Mouse (Mus musculus) c-Kit-positive CD71-negative TER-119-negative erythroid progenitor cells, embryonic 14.5 days (primary cell): ENCODE data around the gene Gm17416.
A peak's percentile ranks its signal among the peaks of the same experiment; 100 is the strongest.

Source experiments
- DNase-seq: peaks from one replicate; pipeline ENCODE4 v3.0.0-alpha.2; 2013; ENCODE audit warnings: low read depth

Gene Gm17416

DNA sequence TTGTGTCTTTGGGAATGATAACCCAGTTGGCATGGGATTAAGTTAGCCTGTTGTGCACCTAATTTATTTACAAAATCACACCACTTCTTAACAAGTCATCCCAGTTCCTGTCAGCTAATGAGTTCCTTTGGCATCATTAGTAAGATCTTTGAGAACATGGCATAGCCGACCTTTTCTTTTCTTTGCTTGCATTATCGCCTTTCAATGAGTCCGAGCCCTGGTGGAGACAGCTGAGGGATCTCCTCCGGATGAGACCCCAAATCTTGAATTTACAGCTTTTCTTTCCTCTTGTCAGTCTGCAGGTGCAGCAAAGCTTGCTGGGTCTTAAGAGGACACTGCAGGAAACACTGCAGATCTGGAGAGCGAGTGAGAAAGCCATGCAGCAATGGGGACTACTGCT is at the start of gene Gm17416:
Gene Gm17416, plus strand, starts transcription at position 301 of the 400 bp plus-strand sequence.
- DNase-seq, result no peak

DNA sequence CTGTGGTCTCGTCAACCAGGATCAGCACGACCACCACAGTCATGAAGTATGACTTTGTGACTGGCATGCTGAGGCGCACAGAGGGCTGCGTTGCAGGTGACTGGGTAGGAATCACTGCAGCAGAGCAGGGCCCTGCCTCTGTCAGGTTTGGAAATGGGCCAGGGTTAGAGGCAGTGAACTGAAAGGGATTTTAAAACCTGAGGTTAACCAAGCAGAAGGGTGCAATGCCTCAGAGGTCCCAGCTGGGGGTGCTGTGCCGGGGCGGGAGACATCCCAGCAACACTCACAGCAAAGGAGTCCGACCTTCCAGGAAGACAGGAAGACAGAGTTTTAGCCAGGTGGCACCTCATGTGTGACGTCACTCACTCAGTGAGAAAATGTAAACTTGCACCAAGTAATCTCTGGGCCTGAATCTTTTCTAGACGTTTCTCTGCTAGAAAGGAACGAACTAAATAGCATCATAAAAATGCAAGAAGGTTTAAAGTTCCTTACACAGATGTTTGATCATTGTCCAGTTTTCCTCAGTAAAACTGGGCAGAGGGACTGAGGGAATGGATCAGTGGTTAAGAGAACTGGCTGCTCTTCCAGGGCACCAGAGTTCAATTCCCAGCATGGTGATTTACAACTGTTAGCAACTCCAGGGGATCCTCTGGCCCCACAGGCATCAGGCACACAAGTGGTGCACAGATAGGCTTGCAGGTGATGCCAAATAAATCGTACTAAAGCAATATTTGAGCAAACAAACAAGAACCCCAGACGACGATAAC is 29.0 kb upstream of the Gm17416 start, which contains the start of gene Defb29:
Gene Defb29, minus strand, starts transcription at position 155 of the 767 bp plus-strand sequence.
- DNase-seq, result no peak

DNA sequence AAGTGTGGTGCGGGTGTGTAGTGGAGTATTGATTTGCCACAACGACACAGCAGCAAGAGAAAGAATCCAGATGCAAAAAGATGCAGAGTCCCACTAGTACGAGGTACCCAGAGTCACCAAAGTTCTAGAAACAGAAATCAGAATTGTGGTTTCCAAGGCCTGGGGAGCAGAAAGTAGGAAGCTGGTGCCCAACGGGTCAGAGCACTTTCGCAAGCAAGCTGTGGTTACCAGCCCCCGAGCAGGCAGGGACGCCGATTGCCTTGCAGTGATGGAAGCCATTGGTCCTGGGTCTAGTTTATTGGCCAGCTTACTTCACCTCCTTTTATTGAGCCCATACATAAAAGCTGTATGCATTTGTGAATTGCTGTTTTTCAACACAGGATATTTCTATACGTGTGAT is 27.2 kb upstream of the Gm17416 start:
- DNase-seq, result no peak

DNA sequence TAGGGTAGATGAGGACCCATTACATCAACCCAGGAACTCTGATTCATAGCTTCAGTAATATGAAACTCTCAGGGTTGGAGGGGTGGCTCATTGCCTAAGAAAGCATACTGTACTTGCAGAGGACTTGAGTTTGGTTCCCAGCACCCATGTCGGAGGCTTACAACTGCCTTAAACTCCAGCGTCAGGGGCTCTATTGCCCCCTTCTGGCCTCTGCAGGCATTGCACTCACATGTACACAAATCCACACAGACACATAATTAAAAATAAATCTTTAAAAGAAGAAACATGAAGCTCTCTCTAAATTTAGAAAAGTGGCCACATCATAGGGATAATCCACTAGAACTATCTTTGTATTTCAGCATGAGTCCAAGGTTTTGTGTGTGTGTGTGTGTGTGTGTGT is 26.2 kb upstream of the Gm17416 start:
- DNase-seq, result no peak

DNA sequence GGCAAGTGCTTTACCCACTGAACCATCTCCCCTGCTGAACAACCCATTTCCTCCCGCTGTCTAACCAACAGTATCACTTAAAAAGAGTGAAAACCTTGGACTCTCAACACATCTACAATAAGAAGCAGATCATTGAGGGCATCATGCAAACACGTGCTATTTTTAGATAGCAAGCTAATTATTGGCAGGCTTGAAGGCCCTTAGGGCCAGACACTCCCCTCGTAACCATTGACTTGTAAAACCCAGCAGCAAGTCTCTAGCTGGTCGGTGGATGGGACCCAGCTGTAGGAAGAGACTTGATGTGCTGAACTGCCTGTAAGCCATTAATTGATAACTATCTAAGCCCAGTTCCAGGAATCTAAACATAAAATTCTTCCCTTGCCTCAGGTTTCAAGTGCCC is 25.7 kb upstream of the Gm17416 start:
- no peak for DNase-seq

DNA sequence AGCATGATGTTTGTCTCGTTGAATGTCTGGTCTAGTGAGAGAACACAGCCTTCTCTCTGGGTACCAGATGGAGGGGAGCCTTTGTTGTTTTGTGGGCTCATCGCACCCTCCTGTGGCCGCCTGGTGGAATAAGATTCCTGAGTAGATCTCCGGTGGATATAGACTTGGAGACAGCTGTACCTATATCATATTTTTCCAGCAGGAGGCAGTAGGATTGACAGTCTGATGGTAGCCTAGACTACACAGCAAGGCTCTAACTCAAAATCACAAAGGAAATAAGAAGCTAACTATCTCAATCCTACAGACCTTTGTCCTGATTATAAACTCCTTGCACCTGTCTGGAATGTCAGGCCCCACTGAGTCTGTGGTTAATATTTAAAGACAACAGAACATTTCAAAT is 24.4 kb upstream of the Gm17416 start:
- DNase-seq, result peak; percentile 18

DNA sequence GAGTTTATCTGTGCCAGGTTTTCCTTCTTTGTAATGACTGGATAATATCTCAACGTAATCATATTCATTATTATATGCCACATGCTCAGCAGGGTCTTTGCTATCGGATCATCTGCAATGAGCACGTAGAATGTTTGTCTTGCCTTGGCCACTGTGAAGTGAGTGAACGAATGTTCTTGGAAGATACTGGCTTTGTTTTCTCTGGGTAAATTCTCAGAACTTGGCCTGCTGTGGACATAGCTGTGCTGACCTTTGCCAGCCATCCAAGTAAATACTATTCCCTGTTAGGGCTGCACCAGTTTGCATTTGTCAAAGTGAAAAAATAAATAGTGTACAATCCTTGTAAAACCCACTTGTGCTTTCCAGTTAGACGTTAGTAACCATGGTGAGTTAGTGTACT is 21.0 kb upstream of the Gm17416 start:
- DNase-seq, result no peak

DNA sequence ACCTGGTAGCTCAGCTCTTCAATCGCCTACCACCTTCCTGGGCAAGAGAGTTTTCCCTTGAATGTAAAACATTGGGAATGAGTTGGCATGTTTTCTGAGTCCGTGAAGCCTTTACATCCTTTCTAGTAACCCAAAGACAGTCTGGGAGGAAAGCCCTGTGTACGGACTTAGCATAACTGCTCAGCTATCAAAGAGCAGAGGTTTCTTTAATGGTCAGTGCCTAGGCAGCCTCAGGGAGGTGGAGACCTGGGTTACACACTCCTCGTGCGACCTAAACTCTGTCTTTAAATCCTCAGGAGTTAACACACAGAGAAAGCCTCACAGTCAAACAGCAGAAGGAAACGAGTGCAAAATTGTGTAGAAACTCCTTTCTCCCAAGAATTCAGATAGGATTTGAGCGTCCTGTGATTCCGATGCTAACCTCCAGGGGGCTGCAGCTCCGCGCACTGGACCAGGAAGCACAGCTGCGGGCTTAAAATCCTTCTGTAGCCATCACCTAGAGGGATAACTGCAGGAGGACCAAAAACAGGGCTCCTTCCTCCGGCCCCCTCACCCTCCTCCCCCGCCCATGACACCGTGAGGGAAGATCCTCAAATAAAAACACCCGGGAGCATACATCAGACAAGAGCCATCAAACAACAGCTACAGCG is 15.2 kb upstream of the Gm17416 start:
- DNase-seq, result no peak

DNA sequence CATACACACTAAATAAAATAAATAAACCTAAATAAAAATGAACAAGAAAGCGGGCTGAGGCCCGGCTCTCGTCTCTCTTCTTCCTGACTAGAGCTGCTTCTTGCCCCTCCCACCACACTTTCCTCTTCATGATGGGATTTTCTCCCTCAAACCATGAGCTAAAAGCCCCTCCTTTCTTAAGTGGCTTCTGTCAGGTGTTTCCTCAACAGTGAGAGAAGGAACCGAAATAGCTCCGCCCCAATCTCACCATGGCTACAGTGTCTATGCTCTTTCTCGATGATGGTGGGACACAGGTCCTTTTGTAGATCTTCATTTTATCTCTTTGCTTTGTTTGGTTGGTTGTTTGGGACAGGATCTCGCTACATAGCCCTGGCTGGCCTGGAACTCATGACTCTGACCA is 12.5 kb upstream of the Gm17416 start:
- DNase-seq, result no peak

DNA sequence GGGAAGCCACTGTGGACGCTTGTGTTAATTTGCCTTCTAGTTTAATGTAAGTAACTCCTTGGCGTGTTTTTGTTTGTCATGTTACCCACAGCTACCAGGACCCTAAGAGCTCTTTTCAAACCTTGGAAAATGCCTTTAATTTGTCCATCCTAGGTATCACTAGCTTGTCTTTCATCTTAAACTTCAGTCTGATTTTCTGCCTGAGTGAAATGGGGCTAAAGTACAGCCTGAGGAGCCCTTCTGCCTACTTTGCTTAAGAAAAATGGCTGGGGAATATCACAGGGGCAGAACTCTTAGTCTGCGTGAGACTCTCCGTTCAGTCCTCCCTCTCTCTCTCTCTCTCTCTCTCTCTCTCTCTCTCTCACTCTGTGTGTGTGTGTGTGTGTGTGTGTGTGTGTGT is 743 bp downstream of the Gm17416 start:
- DNase-seq, result no peak

DNA sequence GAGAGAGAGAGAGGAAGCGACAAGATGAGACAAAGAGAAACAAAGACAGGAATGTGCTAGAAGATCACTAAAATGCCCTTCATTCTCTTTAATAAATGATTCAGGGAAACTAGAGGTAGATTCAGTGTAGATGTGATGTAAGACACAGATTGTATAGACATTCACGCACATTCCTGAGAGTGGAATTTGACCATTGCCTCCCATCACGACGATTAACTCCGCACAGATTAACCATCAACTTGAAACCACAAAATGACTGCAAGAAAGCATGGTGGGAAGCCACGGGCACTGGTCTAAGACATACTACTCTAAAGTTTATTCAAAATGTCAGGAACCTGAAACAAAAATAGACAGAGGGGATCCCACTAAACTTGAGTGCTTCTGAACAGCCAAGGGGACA is 1.2 kb downstream of the Gm17416 start:
- DNase-seq, result no peak

DNA sequence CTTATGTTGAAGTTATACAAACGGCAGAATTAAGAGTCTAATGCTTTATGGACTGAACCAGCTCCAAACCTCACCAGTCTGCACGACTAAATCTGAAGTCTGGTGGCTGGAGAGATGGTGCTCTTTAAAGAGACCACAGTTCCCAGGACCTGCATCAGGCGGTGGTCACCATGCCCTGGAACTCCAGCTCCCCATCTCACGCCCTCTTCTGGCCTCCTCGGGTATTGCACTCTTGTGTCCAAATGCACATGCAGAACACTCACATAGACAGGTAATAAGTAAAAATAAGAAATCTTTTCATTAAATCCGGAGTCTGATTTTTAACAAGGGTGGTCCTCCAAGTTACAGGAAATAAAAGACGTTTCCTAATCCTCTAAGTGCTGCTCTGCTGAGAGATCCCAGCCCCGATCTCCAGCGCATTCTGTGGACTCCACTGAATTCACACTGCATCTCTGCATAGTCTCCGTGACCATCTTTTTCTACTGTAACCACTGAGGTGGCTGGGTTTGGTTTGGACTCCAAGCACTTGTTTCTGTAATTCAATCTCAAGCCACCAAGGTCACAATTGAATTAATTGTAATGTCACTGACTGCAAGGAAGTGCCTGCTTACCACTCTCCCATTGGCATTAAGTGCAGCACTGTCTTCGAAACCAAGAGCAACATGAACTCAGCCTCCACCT is 3.1 kb downstream of the Gm17416 start, which contains the start of gene Defb21:
Gene Defb21, plus strand, starts transcription at position 631 of the 681 bp plus-strand sequence.
- no peak for DNase-seq

DNA sequence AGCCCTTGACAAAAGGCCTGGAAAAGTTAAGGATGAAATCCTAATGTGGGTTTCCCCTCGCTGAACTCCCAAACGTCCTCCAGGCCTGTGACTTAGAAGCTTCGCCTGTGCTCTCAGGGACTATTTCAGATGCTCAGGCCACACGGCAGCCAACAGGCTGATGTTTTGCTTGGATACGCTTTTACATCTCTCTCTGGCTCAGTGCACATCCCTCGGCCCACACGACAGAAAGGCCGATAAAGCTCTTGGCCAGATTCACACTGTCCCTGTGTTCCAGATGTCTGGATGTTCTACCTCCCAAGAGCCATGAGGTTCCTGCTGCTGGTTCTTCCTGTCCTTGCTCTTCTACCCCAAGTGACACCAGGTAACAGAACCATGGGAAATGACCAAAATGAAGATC is 4.3 kb downstream of the Gm17416 start:
- no peak for DNase-seq

DNA sequence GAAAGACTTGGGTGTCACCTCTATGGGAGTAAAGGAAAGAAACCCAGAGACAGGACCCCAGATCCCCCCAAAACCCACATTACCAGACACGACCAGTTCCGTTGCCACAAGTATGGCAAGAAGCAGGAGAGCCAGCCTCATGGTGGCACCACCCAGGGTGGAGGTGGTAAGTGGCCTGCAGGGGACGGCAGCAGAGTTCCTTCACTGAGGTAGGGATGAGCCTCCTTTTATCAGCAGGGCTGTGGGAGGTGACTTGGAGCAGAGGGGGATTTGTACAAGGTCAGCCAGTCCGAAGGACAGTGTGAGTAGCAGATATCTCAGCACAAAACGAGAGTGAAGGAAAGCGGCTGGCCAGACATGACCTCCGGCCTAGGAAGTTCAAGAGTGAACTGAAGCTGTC is 11.0 kb downstream of the Gm17416 start, which contains the start of gene Defb19:
Gene Defb19, minus strand, starts transcription at position 206 of the 400 bp plus-strand sequence.
- DNase-seq, result no peak

DNA sequence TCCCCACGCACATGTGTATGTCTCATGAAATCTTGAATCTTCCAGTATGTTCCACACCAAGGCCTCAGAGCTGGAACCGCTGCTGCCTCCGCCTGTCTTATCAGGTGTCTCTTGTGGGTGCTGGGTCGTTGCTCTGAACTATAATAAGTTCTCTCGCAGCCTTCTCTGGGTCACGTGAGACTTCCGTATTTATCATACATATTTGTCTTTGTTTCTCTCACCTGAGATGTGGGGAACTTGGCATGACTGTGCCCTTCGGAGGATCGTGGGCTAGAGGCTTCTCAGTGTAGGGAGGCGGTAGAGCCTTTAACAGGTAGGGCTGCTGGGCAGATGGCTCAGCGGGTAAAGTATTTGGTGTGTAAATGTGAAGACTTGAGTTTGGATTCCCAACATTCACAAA is 11.5 kb downstream of the Gm17416 start:
- DNase-seq, result no peak

DNA sequence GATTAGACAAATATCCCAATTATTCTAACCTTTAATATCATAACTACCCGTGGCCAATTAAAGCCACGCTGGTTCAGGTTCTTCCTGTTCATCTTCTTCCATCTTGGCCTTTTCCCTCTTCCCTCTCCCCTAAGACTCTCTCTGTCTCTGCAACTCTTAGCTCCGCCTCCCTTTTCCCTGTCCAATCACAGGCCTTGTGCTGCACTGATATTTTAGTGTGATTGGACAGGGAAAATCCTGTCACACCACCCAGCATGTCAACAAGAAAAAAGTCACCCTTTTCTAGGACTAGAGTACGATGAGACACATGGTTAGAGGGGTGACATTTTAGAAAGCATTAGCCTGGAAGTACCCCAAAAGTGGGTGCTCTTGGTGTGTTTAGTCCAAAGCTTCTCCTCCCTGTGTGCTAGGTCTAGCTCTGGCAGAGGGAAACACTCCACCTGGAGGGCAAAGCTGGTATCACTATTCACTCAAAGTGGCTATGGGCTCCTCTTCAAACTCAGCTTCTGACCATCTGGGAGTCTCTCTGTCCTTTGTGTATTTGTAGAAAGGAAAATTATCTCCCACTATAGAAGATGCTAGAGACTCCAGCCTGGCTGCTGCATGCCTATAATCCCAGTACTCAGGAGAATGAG is 17.9 kb downstream of the Gm17416 start:
- DNase-seq, result peak; percentile 35

DNA sequence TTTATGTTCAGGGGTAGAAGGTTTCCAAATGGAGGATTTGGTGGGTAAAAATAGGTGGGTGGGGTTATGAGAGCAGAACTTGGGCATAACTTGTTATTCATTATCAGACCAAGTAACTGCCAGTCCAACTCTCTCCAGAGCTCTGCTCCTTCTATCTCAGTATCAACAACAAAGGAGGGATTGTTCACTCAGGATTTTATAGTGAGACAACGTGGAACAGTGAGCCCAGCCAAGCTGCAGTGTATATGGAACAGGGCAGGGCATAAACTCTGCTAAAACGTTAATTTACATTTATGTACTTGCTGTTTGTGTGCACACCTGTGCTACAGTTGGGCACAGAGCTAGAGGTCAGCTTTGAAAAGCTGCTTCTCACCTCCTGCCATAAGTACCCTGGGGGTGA is 19.3 kb downstream of the Gm17416 start:
- no peak for DNase-seq

DNA sequence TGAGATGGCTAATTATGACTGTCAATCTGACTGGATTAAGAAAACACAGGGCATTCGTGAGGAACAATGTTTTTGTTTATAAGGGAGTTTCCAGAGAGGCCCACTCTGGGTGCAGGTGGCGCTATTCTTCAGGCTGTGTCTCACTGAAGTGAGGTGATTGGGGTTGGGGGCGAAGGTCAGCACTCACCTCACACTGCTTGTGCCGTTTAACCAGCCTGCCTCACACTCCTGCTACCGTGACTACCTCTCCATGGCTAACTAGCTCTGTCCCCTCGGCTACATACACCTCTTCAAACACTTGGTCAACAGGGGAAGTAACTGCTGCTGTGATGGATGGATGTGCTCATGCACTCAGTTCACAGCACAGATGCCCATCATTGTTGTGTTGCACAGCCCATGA is 19.9 kb downstream of the Gm17416 start:
- no peak for DNase-seq

DNA sequence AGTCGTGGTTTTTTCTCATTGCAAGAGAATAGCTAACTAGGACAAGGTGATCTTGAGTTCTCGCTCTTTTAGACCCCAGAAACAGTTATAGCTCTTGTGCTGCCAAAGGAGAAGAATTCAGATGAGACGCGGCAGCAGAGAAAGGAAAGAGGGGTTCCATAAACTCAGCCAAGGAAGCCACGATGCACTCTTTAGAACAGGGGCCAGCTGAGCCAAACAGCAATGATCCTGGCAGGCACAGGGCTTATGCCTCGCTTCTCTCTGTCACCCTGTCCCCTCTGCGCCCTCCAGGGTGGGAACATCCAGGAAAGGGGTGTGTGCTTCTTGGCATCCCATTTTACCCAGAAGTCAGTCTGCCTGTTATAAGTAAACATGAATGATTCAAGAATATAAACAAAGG is 30.2 kb downstream of the Gm17416 start, which contains the start of gene Defb45:
Gene Defb45, minus strand, starts transcription at position 101 of the 400 bp plus-strand sequence.
- DNase-seq, result no peak

DNA sequence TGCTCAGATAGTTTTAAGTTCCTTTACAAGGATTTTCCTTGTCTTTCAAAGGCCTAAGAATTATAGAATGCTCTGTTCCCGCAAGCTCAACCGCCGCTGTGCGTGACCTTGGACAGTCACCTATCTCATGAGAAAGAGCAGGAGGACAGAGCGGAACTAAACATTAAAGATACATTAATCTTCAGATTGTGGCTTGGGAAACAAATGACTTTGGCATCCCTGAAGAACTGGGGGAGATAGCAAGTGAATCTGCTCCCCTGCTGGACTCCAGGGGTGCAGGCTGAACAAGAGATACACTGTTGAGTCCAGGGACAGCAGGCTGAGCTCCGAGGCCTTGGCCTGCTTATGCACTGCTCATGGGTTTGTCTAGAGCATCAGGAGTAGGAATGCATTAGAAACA is 30.9 kb downstream of the Gm17416 start:
- no peak for DNase-seq

DNA sequence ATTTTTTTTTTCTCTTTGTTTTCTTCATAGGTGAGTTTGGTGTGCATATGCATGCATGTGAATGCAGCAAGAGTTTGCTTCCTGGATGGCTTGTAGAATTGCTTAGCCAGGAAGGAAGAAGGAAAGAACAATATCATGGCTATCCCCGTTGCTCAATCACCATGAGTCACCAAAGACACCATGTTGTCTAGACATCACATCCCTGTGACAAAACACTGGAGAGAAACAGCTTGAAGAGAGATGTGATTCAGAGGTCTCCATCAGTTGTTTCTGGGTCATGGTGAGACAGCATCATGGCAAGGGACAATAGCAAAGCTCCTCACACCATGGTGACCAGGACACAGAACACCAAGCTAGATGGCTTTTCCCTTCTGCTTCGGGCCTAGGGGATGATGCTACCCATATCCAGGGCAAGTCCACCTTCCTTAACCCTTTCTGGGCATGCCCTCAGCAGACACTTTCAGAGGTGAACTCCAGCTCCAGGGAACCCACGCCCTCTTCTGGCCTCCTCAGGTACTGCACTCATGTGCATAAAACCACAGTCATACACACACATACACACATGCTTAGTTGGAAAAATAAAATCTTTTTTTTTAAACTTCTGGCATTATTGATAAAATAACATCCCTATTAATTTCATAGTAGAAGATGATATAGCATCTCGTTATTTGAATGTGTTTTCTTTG is 32.3 kb downstream of the Gm17416 start:
- no peak for DNase-seq

DNA sequence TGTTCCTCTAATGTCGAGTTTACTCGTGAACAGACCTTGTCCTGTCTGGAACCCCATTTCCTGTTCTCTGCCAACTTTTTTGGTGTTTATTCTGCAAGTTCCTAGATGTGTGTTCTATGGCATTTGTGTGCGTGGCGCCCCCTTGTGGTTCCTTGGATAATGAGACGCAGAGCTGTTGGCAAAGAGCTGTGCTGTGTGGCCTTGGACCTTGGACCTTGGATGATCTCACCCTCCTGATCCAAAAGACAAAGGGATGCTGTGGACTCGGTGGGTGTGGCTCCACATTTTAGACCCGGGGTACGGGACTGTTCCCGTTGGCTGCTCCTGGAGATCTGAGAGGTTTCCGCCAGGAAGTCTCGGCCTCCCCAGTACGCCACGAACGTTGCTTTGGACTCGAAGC is 34.9 kb downstream of the Gm17416 start, which contains the start of gene Defb36:
Gene Defb36, plus strand, starts transcription at position 271 of the 400 bp plus-strand sequence.
- DNase-seq, result no peak
